Mouse (Mus musculus): ENCODE data around the gene Nphs1. TPM values are rescaled to one million over a fixed set of nuclear protein-coding genes. Genes with fewer than 3 reads are reported as not detected.

The Nphs1 gene
- total and polyA plus RNA-seq, 3 experiments, result 1.0 to 2.4 TPM; not detected in 1

- peak; percentile 73 for TF ChIP-seq EP300 (IDR thresholded peaks at IDR 0.05; ENCODE audit: low read length)
- TF ChIP-seq PAX5 (IDR thresholded peaks at IDR 0.05; ENCODE audit: low read length), result no peak
- peak; percentile 50; the same call in 1 of the 2 replicates for TF ChIP-seq KAT2A (IDR thresholded peaks at IDR 0.05; ENCODE audit: insufficient replicate concordance, low read length)
- TF ChIP-seq ETS1 (conservative IDR thresholded peaks at IDR 0.05; ENCODE audit: low read depth, low read length), result peak; percentile 98
- TF ChIP-seq ZMIZ1 (IDR thresholded peaks at IDR 0.05; ENCODE audit: low read depth, low read length), result no peak
- peak; percentile 97 for TF ChIP-seq MAZ (IDR thresholded peaks at IDR 0.05; ENCODE audit: low read depth, low read length)
These were observed 36.2 kb upstream of the Nphs1 start (continued) for GRCm38 (mm10) chr7:30421890-30422435.

GRCm38 (mm10) chr7:30422560-30422959 is 35.6 kb upstream of the Nphs1 start:
- H3K4me1 ChIP-seq (ENCODE audit: control insufficient read depth in 1 of 2, insufficient read depth in 2 of 2), result peaks cover 9 to 67% of the 10 kb centered on the region in 2 experiments
- no peak for TF ChIP-seq MAX (IDR thresholded peaks at IDR 0.05; ENCODE audit: low read length)
- TF ChIP-seq CHD1 (IDR thresholded peaks at IDR 0.05; ENCODE audit: low read depth, low read length), result no peak
- no peak for TF ChIP-seq CTCF (conservative IDR thresholded peaks at IDR 0.05 in 1 of 2, IDR thresholded peaks at IDR 0.05 in 1 of 2; ENCODE audit: low read depth in 2 of 2, low read length in 2 of 2)
- no peak for TF ChIP-seq EP300 (IDR thresholded peaks at IDR 0.05; ENCODE audit: low read length)
- TF ChIP-seq NELFE (IDR thresholded peaks at IDR 0.05; ENCODE audit: low read depth, low read length), result no peak
- TF ChIP-seq POLR2A (IDR thresholded peaks at IDR 0.05; ENCODE audit: low read depth, low read length), result no peak
- TF ChIP-seq KAT2A (IDR thresholded peaks at IDR 0.05; ENCODE audit: insufficient replicate concordance, low read length), result no peak
- TF ChIP-seq USF1 (IDR thresholded peaks at IDR 0.05; ENCODE audit: low read depth, low read length), result no peak
- TF ChIP-seq ETS1 (conservative IDR thresholded peaks at IDR 0.05; ENCODE audit: low read depth, low read length), result no peak
- no peak for TF ChIP-seq E2F4 (IDR thresholded peaks at IDR 0.05; ENCODE audit: insufficient replicate concordance, low read depth, low read length)
- no peak for TF ChIP-seq USF2 (conservative IDR thresholded peaks at IDR 0.05; ENCODE audit: low read depth, low read length)
- no peak for TF ChIP-seq BHLHE40 (IDR thresholded peaks at IDR 0.05; ENCODE audit: low read depth, low read length)
- no peak for TF ChIP-seq MAZ (IDR thresholded peaks at IDR 0.05; ENCODE audit: low read depth, low read length)
- TF ChIP-seq MAFK (IDR thresholded peaks at IDR 0.05; ENCODE audit: insufficient replicate concordance, low read length), result no peak
- TF ChIP-seq HCFC1 (IDR thresholded peaks at IDR 0.05; ENCODE audit: low read depth, low read length), result no peak
- TF ChIP-seq IRF4 (IDR thresholded peaks at IDR 0.05; ENCODE audit: low read depth, low read length), result no peak
- peak overlapping the region; percentile 85 to 93 (median 92) for H3K4me3 ChIP-seq (replicated peaks in 1 of 3; ENCODE audit: low read depth in 2 of 3, low read length in 2 of 3, poor library complexity in 1 of 3)
- no peak for DNase-seq (ENCODE audit: extremely low read depth)
- H3K9ac ChIP-seq (ENCODE audit: insufficient read depth, low read depth), result peak overlapping the region; percentile 85
- dilution Hi-C loops (cut with MboI; ENCODE audit: extremely low pct_ligation_motif_present, extremely low pct_unique_long_range_greater_than_20kb, low sequenced_read_pairs) (no loop called here), in situ Hi-C loops (cut with MboI; ENCODE audit: low pct_ligation_motif_present, low pct_unique_long_range_greater_than_20kb, low sequenced_read_pairs) (no loop called here)
- peak overlapping the region; percentile 82 for H3K4me2 ChIP-seq (ENCODE audit: insufficient read depth, low read depth, poor library complexity, severe bottlenecking)
- H3K79me2 ChIP-seq (replicated peaks; ENCODE audit: control insufficient read depth, extremely low read depth, insufficient read depth, poor library complexity, severe bottlenecking), result peaks cover 22% of the 10 kb centered on the region
- H3K27ac ChIP-seq (ENCODE audit: insufficient read depth, low read depth), result peak overlapping the region; percentile 61
- H3K9me3 ChIP-seq (replicated peaks; ENCODE audit: low read length), result peaks cover 8% of the 10 kb centered on the region
- no peaks in the 10 kb centered on the region for H3K27me3 ChIP-seq (replicated peaks)
- peaks cover 37 to 55% of the 10 kb centered on the region in 2 experiments for H3K36me3 ChIP-seq (replicated peaks in 1 of 2; ENCODE audit: control insufficient read depth in 1 of 2, insufficient read depth in 1 of 2, low read length in 1 of 2)

All from CH12.LX (cell line).